Mouse (Mus musculus) cortical plate, adult 2 months (tissue): ENCODE results near the gene Hephl1.

Experiments
- CTCF ChIP-seq: fragments of 200-500 bp; IDR thresholded peaks from 2 replicates; pipeline ENCODE4 v1.5.1; 2011; ENCODE audit warnings: mild to moderate bottlenecking, control low read depth, low read length; ENCODE audit not compliant: insufficient read depth; ENCODE audit errors: extremely low read depth
- POLR2A ChIP-seq: fragments of 200-500 bp; IDR thresholded peaks from 2 replicates; pipeline ENCODE4 v1.6.1; 2011; ENCODE audit warnings: mild to moderate bottlenecking, low read length, control low read depth; ENCODE audit not compliant: insufficient read depth; ENCODE audit errors: extremely low read depth

DNA sequence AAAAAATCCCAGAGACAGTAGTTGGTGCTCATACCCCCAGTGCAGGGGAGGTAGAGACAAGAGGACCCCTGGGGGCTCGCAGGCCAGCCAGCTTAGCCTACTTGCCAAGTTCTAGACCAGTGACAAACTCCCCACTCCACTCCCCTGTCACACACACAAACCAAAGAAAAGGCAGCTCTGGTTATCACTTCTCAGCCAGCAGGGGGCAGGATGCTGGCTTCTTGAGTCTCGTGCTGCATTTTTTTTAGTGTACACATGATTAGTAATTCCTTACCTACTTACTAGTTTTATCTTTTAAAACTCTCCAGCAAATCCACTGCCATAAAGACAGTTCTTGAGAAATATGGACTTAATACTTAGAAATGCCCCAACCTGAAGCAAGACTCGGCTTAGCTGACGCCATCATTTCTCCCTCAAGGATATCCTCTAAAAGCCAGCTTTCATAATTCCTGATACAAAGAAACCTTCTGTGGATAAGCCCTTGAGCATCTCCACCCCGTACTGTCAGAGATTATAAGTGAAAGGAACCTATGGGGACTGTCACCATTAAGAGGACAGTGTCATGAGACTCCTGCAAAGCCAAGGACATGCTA is 78.2 kb downstream of the Hephl1 start:
- TF ChIP-seq POLR2A (no peak), CTCF (peak; percentile 46)
